Mouse (Mus musculus) spleen, postnatal 36 days (tissue): ENCODE measurements around the gene Tmem268.

ENCODE experiments used
- DNase-seq, 2 experiments: peaks; one replicate each; pipeline ENCODE4 v3.0.0; 2022; ENCODE audit warnings: low spot score in 2 of 2, mixed read lengths in 1 of 2

The Tmem268 gene

DNA sequence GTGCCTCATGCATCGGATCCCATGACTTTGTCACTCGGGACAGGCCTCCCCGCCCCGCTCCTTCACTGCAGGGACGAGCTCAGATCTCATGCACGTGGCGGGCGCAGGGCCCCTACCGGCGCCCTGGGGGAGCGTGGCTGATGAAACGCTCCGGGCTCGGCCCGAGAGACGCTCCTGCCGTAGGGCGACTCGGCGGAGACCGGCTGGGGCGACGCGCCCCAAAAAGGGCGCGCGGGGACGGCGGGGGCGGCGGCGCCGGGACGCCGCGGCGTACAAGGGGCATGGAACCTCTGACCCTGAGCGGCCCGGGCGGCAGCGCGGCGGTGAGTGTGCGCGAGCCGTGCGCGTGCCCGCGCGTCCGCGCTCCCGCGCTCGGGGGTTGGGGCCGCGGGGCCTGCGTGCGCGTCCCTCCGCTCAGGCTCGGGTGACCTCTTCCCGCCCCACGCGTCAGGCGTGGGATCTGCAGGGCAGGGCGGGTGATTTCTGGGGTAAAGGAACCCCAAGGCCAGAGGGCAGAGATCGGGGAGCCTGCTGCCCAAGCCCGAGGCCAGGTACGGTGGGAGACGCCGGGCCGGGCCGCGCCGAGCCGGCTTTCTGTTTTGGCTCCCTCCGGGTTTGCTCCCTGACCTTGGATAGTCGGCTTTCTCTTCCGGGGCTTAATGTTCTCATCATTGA, at the start of gene Tmem268:
TSS of gene Tmem268 (plus strand) at position 375 of the 675 bp plus-strand sequence.
- peak; percentile 75 to 77 for DNase-seq

DNA sequence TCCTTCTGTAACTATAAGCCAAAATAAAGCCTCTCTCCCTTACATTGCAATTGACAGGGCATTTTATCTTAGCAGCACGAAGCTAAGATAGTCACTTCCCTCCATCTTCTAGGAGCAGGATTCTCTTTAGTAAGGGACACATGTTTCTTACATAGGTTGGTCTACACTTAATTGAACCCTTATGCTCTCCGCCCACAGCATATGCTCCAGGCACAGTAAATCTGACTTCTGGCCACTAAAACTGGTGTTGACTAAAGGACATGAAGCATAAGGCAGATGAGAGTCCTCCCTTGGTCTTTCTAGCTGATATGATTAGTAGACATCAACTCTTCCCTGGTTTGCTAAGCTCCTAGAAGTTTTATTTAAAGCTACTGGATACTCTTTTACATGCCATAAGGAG, 45.7 kb upstream of the Tmem268 start:
- no peak for DNase-seq

DNA sequence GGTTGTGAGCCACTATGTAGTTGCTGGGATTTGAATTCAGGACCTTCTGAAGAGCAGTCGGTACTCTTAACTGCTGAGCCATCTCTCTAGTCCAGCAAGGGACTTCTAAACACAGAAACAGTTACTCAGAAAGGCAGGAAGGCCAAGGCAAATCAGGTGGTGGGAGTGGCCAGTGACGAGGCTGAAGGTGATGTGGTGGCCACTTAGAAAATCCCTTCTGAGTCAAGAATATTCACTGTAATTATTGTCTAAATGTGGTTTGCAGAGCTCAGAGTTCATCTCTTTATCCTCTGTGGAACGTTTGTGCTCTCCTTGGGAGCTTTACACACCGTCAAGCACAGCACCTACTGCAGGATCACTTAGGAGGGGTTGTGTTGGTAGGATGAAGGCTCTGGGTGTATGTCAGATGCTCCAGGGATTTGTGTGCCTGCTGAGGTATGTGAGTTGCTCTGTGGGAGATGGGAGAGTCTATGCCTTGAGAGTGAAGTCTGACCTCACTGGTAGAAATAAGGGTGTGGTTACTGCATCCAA, 44.1 kb upstream of the Tmem268 start:
- no peak for DNase-seq

DNA sequence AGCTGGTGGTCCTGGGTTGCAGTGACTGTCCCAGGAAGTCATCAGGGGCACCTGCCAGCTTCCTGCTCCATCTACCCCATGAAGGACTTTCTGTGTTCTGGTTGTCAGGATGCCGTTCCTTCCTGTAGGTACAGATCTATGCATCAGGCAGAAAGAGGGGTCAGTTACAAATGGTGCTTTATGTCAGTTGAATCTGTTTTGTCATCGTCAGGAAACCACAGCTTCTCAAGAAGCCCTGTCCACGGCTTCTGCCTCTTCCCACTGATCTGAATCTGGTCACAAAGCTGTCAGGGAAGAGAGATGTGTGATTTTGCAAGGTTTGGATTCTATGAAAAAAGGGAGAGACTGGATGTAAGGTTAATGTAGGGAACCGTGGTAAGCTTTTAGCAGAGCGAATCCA, 43.6 kb upstream of the Tmem268 start:
- DNase-seq: no peak

DNA sequence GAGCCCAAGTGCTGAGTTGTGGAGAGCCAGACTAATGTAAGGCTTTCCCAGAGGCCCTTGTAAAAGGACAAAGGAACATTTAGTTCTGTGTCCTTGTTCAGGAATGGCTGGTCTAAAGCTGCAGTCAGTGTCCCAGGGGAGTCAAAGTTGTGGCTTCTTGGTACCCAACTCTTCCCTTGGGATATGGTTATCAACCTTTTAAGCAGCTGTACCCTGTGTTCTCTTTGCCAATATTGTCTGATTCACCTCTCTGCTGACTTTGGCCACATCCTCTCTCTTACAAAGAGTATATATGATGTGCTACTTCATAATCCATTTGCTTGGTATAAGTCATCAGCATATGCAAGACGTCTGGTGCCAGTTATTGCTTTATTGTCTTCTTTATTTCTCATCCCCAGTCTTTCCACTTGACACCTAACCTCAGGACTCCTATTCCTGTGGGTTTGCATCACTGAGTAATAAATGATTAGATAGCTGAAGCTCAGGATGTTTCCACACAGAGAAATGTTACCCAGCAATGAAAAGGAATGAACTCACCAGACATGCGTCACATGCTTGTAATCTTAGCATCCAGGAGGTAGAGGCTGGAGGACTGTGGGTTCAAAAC, 36.7 kb upstream of the Tmem268 start:
- no peak for DNase-seq

DNA sequence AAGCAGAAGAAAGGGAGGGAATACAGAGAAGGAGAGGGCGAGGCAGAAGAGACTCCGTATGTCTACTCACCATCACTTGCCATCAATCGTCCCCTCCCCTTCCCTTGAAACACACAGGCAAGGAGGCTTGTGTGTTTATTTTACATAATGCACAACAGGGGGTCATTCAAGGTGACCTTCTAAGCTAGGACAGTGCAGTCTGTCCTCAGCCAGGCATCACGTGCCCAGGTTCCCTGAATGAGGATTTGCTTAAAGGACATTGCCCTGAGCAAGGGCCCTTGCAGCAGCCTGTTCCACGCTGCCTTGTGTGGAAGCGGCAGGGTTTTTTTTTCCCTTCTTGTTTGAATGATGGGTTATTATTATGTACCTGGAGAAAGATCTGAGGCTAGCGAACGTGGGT, 33.1 kb upstream of the Tmem268 start:
- DNase-seq: no peak

DNA sequence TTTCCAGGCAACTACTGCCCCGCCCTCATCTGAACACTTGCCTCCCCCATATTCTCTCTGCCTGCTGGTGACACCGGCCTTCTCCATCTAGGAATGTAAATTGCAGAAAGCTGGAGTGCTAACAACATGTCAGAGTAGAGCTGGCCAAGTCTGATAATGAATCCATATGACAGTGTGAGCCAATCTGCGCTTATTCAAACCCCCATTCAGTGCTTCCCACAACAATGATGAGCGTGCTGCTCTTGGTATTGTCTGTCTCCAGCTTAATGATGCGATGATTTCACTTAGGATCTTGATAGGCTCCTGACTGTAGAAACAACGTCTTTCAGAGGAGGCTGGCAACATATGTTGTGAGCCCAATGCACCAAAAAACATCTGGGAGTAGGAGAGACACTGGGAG, 29.6 kb upstream of the Tmem268 start:
- DNase-seq: no peak

DNA sequence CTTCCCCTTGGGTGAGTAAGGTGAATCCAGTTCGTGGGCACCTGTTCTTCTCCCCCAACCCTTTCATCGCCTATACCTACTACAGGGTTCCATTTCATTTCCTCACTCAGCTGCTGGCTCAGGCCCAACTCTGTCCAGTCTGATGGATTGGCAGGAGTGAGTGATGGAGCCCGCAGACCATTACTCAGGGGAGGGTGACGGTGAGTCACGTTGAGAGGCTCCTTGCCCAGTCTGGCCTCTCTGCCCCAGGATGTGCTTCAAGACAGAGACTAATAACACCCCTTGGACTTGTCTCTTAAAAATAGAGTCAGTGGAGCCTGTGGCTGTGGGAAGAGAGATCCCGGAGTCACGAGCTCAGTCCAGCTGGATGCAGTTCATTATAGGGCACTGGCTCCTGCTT, 28.2 kb upstream of the Tmem268 start:
- DNase-seq: no peak

DNA sequence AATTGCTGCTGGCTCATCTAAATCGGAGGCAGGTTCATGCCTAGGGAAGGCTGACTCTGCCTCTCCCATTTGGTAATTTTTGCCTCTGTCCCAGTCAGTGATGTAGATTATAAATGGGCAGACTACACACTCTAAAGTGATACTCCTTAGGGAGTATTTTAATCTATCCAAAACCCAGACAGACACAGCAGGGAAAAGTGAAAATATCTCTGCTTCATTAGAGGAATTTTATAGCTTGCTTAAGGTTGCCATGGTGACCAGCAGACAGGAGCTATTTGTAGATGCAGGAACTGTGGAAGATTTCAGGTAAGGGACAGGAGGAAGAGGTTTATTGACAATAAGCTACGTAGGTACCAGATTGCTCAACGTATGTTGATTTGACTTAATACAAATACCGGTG, 21.0 kb upstream of the Tmem268 start:
- no peak for DNase-seq

DNA sequence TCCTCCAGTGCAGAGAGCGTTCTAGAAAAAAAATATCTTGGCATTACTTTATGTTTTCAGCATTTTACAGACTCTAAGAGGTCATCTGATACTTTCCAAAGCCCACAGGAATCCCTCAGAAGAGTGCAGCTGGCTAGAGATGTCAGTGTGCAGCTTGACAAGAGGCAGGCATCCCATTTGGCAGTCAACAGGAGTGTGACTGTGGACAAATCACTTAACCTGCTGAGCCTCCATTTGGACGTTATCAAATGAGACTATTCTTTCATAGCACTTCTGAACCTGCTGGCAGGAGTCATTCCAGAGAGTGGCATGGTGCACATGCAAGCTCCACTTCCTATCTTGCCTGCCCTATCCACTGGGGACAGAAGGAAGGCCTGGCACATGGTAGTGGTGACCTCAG, 16.4 kb upstream of the Tmem268 start:
- DNase-seq: no peak

DNA sequence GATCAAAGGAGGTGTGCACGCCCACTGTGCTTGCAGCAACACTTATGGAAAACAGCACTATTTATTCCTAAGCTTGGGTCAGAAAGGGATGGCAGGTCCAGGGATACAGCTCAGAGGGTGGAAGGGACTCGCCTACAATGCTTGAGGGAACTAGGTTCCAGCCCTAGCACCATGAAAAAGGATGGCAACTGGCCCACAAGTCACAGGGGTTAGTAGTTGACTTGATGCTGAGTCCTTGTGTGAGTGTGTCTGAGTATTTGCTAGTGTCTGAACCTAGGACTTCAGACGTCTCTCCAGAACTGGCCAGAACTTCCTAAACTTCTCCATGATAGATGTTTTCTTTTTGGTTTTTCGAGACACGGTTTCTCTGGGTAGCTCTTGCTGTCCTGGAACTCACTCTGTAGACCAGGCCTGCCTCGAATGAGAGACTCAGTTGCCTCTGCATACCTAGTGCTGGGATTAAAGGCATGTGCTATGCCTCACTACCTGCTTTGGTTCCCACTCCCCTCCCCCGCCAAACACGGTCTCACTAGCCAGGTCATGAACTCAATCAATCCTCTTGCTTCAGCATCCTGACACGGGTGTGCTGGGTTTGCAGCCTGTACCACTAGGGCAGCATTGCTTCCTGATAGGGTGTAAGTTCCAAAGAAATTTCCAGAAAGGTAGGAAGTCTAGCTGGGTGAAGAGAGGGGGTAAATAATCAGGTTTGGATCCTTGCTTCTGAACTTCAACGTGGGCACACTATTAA, 14.7 kb upstream of the Tmem268 start:
- DNase-seq: peak in 1 of 2 experiments; percentile 28

DNA sequence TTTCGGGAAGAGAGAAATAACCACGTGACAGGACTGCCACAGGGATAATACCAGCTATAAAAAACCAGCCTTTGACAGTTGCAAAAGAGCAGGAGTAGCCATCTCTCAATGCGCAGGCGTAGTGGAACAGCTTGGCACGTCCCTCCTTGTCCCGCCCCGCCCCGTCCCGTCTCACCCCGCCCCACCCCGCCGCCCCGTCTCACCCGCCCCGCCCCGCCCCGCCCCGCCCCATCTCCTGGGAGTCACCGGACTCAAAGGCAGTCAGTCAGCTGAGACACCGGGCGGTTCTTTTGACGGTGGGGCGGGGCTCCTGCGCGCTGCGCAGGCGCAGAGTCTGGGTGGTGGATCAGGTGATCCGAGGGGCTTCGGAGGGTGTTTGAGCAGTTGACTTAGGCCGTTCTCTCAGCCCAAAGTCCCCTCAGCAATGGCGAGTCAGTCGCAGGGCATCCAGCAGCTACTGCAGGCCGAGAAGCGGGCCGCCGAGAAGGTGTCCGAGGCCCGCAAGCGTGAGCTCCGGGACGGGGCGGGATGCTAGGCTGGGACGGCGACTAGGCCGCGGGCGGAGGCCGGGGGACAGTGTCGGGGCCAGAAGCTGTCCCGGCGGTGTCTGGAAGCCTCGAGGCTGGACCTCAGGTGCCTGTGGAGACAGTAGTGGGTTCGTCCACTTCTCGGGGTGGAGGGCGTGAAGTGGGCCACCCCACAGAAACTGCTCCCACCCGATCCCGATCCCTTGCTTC, 13.9 kb upstream of the Tmem268 start, which contains the start of gene Atp6v1g1:
TSS of gene Atp6v1g1 (plus strand) at position 279 of the 737 bp plus-strand sequence.
- peak; percentile 93 to 96 for DNase-seq

DNA sequence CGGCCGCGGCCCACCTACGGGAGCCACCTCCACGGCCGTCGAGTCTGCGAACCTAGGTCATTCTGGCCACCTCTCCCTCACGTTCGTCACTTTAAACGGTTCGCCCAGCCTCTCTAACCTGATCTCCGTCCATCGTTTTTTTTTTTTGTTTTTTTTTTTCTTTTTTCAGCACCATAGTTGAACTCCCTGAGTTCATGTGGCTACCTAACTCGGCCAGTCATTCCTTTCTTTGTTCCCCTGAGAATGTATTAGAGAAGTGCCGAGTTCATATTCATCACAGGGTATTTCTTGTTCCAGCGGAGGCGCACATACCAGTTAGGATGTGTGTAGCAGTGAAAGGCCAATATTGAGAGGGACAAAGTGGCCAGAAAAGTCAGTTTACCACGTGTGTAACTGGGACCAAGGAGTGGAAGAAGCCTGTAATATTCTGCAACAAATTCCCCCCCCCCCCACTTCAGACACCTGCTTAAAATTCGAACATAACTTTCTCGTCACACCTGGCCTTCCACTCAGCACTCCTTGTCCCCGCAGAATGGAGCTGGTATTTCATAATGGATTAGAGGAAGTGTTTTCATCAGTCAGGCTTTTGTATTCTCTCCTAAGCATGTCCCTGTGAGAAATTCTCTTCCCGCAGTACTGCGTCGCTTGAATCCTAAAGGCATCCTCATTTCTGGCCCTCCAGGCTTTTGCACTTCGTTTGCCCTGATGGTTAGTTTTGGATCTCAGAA, 13.2 kb upstream of the Tmem268 start:
- no peak for DNase-seq

DNA sequence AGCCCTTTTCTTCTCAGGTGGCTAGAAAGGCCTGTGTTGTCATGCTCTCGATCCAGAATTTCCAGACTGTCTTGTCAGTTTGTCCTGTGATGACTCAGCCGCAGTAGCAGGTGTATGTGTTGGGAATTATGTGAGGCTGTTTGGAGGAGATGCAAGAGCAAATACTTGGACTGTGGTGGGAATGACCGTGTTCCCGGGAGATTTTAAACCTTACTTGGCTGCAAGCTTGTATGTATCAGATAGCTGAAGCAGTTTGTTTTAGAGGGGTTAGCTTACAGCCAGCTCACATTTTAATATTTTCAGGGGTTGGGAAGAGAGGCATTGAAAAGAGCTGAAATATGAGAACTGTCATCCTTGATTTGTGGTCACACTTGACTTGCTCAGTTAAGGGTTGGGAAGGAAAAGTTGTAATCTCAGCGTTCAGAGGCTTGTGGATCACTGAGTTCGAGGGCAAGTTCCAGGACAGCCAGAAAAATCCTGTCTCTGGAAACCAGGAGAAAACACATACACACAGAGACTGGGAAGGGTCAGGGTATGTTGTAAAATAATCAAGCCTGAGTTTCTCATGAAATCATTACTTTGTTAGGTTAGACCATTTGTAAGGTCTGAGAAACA, 12.0 kb upstream of the Tmem268 start:
- DNase-seq: no peak

DNA sequence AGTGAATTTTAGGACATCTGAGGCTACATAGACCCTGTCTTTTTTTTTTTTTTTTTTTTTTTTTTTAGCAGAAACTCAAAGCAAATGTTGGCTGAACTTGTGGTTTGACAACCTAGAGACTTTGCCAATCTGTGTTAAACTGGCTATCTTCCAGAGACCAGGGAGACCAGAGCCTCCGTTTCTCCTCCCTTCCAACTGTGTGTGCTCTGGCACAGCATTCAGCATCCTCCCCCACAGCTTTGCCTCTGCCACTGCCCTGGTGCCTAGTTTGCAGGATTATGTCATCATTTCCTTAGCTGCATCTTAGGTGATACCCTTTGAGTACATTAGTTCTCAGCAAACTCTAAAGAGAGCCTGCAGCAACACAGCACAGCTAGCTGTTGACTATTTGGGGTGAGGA, 10.8 kb upstream of the Tmem268 start:
- DNase-seq: no peak

DNA sequence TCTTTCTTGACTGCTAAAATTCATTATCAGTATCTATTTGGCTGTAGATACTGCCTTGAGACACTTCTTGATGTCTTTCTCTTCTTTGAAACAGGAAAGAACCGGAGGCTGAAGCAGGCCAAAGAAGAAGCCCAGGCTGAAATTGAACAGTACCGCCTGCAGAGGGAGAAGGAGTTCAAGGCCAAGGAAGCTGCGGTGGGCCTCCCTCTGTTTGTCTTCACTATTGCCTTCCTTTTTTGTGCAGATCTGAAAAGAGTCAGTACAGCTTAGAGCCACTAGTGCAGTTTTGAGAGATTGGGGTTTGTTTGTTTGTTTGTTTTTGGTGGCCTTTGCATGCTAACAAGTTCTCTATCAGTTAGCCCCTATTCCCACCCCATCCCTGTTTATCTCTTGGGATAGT, 10.1 kb upstream of the Tmem268 start:
- no peak for DNase-seq

DNA sequence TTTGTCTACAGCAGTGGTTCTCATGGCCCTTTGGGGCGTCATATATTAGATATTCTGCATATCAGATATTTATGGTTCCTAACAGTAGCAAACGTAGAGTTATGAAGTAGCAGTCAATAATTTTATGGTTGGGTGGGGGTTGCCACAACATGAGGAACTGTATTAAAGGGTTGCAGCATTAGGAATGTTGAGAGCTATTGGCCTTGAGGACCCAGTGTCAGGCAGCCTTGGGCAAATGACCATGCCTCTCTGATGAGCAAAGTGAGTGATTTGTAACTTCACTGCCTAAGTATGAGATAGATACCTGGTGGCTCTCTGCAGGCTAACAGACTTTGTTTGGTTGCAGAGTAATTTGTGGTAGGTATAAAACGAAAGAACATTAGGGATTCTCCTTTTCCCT, 7.7 kb upstream of the Tmem268 start:
- no peak for DNase-seq

DNA sequence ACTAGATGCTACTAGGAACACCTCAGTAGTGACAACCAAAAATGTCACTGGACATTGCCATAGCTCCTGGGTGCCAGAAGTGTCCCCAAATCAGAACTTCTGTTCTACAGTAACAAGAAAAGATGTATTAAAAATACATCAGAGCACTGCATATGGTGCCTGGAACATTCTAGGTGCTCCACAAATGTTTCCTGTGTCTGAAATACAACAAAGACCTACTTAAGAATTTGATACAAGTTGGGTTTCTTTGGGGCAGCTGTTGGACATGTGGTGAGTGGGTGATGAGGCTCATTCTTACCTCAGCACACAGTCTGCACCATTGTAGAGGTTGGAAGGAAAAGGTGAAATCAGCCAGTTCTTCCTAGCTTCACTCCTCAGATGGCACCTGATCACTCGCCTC, 5.7 kb upstream of the Tmem268 start:
- no peak for DNase-seq

DNA sequence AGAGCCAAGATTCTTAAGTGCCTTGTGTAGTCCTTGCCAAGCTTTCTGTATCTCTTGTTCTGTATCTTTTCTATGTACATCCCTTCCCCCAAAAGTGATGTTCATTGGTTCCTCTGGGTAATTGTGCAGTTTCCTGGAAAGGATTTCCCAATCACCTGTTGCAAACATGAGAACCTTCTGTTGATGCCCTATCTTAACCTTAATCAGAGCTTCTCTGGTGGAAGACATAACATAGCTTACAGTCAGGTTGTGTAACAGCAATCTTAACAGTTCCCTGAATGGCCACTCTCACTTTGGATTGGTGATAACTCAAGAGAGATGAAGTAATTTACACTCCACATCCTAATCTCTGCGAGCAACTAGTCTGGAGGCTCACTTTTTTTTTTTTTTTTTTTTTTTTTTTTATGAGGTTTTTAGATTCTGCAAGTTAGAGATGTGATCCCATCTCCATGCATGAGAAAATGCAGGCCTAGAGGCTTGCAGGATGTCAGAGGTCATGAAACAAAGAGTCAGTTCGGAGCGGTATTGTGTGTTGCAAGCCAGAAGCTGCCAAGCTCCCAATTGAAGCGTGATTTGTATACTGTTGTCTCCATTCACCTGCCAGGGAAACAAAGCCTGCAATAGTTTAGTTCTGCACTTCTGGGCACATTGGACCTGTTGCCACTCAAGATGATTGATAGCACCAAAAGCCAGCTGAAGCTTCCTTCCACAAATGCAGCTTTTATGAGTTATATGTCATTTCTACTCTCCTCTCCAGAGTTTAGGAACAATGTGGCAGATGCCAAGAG, 4.6 kb upstream of the Tmem268 start:
- no peak for DNase-seq

DNA sequence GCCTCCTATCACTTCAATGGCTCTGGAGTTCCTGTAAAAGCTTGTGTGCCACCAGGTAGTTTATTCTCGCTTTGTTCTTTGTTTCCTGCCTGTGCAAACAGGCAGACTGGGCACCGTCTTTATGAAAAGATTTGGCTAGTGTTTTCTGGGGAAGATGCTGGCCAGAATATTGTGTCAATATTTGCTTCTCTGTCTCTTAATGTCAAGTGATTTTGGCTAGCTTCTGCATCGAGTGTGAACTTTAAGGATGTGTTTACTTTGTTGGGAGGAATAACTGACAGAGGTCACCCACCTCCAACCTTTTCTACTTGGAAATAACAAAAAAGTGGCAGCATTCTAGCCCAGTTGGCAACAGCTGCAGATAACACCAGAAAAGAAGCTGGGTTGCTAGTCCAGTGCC, 4.0 kb upstream of the Tmem268 start:
- no peak for DNase-seq
